Mouse (Mus musculus): ENCODE measurements around the gene Fcrl6.

DNA sequence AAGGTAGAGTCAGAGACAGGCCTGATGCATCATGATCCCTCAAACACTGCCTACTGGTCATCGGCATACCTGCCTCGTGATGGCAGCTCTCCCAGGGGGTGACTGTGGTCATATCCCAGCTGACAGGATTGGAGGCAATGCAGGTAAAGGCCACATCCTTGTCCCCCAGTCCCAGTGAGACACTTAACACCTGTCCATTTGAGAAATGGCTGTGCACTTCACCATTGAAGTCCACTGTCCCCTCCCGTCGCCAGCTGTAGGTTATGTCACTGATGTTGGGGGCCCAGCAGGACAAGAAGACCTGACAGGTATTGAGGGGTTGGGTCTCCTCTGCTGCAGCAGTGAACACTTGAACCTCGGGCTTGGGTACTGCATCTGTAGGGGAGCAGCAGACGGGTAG is 18.1 kb downstream of the Fcrl6 start:
- no peak for TF ChIP-seq CTCF (IDR thresholded peaks at IDR 0.05; ENCODE audit: low read depth)
- TF ChIP-seq EP300 (optimal IDR thresholded peaks at IDR 0.05): no peak

Data from stomach, postnatal 0 days (tissue).